Mouse (Mus musculus): ENCODE measurements around the gene Triap1.
"Not testable (repeated sequence)": the region's sequence is repeated elsewhere in the genome, so short reads cannot be mapped to it uniquely, and the experiment has no call there.

The Triap1 gene

DNA sequence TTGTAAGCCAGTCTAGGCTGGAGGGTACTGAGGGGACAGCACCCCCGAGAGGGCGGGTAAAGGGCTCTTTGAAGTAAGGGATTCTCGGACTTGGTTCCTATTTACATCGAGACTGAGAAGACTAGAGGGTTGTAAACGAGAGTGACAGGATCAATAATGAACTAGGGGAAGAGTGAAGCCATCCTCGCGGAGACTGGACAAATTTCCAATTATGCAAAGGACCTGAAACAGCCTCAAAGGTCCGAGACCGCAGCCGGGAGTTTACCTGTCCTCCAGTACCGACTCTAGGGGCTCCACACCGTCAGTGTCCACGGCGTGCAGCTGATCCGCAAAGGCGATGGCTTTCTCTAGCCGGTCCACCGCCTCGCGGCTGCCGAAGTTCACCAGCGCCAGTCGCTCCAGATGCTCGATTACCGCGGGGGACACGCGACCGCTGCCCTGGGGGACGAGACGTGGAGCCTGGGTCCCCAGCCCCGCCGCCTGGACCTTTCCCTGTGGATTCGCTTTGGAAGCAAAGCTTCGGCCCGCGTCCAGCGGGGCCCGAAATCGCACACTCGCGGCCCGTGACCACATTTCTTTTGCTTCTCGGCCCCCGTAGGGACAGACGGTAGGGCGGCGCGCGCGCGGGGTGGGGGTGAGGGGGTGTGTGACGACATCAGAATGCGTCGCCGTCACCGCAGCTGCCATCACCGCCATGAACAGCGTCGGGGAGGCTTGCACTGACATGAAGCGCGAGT, at the start of gene Triap1, which contains the start of gene Gatc:
TSS of gene Triap1 (plus strand) at position 649 of the 737 bp plus-strand sequence.
TSS of gene Gatc (minus strand) at position 602 of the 737 bp plus-strand sequence.
- DNase-seq, result peak; percentile 94 to 95

DNA sequence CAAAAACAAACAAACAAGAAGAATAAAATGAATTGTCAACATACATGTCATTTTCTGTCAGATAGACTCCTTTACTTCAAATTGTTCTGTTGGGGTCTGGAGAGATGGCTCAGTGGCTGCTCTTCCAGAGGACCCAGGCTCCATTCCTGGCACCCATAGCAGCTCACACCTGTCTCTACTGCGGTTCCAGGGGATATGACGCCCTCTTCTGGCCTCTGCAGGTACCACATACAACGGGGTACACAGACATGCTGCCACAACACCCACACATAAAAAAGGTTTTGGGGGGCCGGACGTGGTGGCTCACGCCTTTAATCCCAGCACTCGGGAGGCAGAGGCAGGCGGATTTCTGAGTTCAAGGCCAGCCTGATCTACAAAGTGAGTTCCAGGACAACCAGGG, 46.9 kb upstream of the Triap1 start:
- DNase-seq, result peak in 1 of 2 experiments; percentile 41

DNA sequence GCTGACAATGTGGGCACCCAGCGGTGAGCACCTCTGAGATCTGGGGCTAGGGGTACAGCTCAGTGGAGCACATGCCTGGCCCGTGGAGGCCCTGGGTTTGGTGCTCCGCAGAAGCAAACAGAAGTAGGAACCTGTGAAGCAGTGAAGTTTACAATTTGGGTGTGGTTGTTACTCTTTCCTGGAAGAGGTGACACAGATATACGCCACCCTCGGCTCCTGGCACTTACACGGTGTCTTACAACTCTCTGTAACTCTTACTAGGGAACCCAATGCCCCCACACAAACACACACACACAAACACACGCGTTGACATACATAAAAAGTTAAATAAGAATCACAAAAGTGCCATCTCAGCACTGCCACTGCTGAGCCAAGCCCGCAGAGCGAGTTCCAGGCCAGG, 44.7 kb upstream of the Triap1 start:
- no peak for DNase-seq

DNA sequence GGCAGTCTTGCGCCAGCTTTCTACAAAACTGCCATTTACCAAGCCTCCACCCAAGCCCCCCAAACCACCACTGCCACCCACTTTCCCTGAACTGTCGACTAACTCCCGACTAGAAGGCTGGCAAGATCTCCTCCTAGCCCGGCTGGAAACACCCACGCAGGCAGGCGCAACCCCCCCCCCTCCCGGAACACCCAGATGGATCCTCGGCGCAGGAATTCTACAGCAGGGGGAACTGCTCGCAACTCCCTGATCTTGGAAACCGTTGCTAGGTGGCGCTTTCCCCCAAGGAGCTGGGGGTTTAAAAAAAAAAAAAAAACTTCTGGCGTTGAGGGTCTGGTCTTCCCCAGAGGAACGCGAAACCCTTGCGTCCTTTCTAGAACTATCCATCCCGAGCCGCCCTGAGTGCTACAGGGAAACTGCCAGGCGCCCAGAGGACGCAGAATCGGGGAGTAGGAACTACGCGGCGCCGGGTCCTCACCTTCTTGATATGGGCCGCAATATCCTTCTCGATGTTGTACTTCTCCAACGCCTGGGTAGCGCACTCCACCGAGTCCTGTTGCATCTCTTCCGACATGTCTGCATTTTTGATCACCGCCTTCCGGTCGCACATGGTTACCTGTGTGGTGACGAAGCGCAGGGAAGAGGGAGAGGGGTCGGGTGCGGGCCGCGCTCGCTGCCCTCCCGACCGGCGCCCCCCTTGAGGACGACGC, 40.8 kb upstream of the Triap1 start:
- peak; percentile 64 to 65 for DNase-seq

DNA sequence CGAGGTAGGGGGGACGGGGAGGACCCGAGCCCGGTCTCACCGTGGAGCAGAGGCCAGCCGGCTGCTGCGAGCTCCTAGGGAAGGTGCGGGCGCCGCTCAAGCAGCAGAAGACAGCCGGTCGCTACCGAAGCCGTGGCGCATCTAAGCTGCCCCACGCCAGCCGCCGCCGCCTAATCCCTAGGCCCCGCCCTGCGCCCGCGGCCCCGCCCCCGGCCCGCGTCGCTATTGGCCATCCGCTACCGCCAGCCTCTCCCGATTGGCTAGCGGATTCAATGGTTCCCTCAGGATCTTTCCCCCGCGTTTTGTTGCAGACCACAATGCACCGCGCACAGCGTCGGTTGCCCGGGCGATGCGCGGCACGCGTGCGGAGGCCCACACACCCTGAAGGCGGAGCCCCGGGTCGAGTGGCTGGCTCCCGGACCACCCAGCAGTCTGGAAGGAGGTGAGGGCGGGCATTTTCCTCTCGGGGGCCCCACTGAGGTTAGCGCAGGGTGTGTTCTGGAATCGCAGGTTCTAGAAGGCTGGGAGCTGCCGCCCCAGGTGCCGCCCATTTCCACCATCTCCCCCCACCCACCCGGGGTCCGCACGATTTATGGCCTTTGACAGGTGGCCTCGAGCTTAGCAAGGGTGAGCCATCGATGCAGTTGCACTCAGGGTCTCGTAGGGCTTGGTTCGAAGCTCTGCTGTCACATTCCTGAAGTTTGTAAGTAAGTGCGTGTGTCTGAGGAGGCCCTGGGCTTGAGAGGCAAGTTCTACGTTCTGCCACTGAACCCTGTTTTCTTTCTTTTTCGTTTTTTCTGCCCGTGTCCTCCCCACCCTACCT, 40.0 kb upstream of the Triap1 start, which contains the start of gene Dynll1:
TSS of gene Dynll1 (minus strand) at position 208 of the 823 bp plus-strand sequence.
- DNase-seq, result peak; percentile 100

DNA sequence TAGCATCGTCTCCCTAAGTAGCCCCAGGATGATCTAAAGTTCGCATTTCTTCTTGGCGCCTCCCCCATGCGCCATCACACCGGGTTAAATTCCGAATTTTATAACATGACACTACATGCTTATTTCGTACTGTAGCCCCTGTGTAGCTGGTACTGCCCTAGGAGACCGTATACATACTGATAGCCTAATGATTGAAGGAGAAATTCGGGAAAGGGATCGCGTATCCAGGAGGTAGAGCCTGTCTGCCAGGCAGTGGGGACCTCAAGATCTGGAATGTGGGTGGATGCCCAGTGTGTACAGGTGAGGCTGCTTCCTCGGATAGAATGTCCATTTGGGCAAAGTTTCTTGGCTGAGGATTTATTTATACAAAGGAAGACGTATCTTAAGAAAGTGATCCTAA, 39.4 kb upstream of the Triap1 start:
- DNase-seq, result no peak

DNA sequence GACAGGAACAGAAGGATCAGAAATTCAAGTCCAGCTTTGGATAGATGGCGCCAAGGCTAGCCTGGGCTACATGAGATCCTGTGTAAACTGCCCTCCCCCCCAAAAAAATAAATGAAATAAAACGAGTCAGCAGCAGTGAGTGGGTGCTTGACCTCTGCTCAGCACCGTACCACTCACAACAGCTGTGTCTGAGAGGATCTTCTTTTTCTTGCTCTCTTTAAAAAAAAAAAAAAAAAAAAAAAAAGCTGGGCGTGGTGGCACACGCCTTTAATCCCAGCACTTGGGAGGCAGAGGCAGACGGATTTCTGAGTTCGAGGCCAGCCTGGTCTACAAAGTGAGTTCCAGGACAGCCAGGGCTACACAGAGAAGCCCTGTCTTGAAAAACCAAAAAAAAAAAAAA, 38.8 kb upstream of the Triap1 start:
- not testable (repeated sequence) for DNase-seq

DNA sequence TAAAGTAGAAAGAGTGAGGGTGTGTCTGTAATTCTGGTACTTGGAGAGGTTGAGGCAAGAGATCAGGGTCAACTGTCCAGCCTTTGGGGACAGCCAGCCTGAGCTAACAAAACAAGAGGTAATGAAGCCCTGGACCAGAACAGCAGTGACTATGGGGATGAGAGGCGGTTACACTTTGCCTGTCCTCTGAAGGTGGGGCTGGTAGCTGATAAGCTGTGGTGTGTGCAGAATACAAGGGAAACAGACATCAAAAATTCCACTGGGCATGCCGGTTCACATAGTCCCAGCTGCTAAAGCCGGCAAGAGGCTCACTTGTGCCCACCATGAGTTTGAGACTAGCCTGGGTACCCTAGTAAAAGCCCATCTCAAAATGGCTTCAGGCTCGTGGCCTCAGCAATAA, 28.7 kb upstream of the Triap1 start:
- DNase-seq, result no peak

DNA sequence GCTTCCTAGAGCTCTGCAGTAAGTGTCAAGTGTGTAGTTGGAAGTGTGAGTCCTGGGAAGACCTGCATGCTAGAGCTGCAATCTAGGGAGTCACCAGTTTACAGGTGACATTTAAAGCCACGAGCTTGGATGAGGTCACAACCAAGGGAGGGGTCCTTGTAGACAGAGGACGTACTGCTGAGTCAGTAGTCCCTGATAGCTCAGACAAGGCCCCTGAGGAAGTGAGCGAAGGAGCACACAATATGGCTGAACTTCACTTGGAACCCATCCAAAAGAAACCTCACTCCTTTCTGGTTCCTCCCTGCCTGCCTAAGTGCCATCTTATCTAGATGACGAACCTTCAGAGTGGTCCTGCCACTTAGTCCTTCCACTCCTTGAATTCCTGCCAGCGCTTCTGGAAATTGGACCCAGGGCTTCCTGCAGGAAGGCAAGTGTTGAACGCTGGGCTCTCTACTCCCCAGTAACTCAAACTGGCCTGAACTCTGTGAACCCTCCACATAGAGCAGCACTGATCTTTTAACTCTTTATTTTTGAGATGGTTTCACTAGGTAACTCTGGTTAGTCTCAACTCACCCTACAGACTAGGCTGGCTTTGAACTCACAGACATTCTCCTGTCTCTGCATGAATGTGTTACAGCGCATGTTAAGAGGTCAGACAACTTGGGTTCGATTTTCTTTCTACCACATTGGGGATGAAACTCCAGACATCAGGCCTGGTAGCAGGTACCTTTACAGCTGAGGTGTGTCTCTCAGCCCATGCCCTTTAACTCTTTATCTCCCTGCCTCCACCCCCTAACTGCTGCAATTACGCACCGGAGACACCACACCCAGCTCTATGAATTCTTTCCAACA, 28.0 kb upstream of the Triap1 start:
- DNase-seq, result no peak

DNA sequence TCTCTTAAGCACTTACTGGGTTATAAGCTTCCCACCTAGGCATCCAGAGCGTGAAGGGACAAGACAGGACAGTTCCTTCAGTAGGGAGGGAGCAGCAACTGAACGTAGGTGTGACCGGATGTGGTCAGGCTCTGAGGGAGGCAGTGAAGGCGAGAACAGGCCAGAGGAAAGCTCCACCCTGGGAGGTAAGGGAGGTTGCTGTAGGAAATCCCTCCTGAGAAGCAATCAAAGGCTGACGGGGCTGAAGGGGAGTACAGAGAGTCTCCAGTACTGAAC, 27.4 kb upstream of the Triap1 start:
- no peak for DNase-seq

DNA sequence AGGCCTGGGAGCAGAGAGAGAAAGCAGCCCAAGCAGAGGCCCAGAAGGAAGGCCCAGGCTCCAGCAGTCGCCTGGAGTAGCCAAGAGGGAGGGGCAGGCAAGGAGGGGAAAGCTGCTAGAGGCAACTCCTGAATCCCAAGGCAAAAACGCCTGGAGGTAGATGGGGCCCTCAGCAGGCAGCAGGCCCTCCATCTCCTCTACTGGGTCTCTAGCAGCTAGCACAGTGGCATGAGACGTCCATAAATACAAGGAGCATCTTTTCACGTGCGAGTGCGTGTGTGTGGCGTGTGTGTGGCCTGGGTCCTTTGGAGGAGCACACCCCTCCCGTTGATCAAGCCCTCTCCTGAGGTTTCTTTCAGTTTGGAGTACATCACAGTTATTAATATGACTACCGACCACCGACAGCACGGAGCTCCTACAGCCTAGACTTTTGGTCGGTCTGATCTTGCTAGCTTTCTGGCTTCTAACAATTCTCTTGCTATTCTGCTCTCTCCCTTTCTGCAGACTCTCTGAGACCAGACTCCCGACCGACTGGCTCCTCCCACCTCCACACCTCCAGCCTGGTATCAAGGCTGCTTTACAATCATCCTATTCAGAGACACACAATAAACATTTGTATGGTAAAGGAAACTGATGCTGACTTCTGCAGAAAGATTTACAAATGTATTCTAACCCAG, 23.9 kb upstream of the Triap1 start:
- DNase-seq, result peak in 1 of 2 experiments; percentile 30

DNA sequence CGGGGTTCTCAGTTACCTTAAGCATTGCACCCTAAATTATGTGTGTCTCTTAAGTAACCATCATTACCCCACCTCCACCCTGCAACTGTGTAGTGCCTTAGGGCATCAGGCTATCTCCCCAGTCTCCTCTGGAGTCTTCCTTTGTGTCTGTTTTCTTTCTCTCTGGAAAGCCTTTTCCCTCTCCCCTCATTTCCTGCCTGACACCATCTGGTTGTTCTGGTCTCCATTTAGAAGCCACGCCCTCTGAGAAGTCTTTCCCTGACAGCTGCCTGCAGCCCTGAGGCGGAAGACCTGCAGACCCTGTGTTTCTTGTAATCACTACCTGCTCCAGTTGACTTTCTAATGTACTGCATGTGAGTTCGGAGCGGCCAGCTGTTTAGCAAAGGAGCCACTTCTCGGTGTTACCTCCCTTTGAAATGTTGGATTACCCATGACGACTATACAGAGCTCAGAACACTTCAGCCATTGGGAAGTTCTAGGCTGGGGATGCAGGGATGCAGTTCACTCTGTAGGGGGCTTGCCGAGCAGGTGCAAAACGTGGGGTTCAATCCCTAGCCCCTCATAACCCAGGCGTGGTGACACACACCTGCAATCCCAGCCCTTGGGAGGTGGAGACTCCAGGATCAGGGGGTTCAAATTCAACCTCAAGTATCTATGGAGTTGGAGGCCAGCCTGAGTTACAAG, 23.2 kb upstream of the Triap1 start:
- DNase-seq, result peak in 1 of 2 experiments; percentile 27

DNA sequence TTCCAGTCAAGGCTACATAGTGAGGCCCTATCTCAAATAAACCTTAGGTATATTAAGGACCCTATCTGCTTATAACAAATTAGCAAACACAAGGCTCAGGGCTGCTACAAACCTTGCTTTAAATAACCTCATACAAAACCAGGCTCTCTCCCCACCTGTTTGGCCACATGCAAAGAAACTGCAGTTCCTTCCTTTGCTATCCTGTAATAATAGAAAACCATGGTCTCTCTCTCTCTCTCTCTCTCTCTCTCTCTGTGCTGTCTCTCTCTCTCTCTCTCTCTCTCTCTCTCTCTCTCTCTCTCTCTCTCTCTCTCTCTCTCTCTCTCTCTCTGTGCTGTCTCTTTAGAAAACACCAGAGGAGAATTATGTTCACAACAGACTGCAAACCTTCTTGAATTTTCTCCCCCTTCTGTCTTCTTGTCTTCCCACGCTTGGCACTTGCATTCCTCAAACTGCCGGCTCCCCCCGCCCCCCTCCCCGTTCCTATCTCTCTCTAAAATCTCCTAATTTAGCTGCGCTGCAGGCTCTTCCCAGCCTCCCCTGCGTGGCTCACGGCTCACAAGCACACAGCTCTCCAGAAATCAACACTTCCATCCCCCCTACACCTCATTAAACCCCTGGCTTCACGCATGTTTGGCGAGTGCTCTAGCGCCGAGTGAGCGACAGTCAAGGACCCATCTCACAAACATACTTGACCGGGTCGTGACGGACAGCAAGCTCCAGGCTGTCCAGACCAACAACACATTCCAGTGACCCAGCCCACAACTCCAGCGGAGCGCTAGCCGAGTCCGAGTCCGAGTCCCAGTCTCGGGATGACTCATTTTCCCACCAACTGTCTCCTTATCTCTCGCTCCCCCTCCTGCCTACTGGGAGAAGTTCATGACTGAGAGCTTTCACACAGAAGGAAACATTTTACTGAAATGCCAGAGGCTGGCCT, 21.8 kb upstream of the Triap1 start:
- peak; percentile 79 to 81 for DNase-seq

DNA sequence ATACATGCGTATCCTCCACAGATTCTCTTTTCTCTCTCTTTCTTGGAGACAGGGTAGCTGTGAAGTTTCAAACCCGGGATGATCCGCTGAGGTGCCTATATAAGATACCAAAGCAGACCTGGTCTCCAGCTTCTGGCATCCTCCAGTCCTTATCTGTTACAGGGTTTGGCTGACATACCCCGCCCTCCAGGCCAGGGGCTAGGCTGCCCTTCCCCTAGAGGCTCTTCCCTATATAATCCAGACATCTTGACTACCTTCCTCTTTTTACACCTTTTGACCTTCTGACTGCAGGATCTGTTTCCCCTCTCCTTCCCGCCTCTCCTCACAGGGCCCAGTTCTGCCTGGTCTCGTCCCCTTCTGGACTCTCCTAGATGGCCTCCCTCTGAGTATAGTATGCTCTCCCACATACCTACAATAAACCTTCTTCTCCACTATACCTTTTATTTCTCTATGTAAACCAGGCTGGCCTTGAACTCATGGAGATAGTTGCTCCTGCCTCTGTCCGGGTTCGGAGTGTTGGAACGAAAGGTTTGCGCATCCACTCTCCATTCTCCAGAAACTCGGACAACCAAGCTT, 14.7 kb upstream of the Triap1 start:
- peak in 1 of 2 experiments; percentile 22 for DNase-seq

DNA sequence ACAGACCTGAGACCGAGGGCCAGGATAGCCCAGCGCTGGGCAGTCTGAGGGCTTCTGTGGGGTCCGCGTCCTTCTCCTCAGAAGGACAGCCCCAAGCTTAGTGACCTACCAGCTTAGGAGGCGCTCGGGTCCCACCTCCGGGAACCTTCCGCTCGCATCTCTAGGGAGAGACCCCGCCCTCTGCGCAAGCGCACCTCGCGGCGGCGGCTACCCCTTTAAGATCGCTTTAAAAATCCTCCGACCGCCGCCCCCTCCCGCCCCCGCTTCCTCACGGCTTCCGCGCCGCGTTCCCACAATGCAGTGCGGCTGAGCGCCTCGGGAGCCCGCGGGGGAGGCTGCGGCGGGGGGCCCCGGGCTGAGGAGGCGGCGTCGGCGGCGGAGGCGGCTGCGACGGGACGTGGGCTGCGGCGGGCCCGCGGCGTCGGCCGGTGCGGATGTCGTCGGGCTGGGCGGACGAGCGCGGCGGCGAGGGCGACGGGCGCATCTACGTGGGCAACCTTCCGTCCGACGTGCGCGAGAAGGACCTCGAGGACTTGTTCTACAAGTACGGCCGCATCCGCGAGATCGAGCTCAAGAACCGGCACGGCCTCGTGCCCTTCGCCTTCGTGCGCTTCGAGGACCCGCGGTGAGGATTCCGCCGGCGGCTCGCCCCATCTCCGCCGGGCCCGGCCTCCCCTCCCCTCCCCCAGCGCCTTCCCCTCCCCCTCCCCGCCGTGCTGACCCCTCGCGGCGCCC, 14.0 kb upstream of the Triap1 start, which contains the start of gene Srsf9:
TSS of gene Srsf9 (plus strand) at position 303 of the 735 bp plus-strand sequence.
- DNase-seq, result peak; percentile 98 to 99

DNA sequence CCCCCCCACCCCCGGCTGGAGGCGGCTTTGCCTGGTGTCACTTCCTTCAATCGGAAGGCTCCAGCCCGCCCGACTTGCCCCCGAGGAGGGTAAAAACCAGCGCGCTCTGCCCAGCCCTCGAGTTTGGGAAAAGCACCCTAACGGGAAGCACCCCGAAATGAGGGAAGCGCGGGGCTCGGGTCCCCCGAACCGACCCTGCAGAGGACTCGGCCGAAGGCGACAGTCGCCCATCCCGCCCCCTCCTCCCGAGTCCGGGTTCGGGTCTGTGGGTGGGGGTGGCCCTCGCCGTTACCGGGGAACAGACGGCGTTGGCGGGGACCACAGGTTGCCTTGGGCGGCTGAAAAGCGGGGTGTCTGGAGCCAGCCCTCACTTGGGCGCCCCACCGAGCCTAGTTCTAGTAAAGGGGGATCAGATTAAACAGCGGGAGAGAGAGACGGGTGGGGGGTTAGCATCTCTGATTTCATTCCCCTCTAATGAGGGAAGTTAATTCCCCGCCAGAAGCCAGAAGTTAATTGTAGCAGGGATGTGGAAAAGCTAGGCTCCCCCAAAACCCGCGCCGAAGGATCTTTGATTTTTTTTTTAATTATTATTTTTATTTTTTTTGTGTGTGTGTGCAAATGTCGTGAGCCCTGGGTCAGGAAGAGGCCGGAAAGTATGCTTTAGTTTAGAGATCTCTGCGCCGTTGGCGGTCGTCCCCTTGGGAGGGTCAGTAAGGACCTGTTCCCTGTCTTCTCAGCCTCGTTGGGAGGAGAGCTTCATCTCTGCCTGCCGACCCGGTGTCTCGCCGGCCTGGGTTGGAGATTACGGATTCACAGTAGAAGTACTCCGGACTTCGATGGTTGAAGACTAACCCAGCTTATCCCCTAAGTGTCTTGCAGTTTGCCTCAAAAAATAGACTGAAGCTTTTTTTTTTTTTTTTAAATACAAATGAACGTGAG, 13.1 kb upstream of the Triap1 start:
- peak; percentile 51 to 67 for DNase-seq

DNA sequence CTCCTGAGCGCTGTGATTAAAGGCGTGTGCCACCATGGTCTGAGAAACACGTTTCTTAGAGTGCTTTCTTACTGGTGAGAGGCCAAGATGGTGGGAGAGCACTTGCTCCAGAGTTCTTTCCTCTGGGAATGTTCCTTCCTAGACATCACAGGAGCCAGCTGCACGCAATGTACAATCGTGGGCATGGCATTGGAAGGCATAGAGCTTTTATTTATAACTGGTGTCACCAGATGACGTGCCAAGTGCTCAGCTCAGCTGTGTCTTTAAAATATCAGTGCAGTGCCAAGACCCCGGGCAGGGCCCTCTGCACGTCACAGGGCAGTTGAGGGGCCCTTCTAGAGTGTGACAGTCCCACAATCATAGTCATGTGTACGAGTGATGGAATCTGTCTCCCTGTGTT, 10.1 kb upstream of the Triap1 start:
- DNase-seq, result no peak

DNA sequence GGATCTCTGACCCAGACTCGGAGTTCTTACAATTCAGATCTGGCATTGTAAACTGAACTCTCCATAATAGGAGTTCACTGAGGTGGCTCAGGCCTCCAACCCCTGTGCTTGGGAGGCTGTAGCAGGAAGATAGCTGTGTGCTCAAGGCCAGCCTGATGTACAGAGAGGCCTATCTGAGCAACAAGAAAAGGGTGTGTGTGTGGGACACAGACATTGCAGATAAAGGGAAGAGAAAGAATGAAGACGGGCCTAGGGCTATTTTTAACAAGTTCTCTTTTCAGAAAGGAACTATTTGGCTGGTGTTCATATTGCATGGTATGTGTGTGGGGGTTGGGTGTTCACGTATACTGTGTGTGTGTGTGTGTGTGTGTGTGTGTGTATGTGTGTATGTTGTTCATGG, 7.4 kb upstream of the Triap1 start:
- no peak for DNase-seq

All from cerebellum, postnatal 14 days (tissue).